Mouse (Mus musculus) heart, embryonic 13.5 days (tissue): ENCODE data around the gene Mfsd10. TPM values are rescaled to one million over a fixed set of nuclear protein-coding genes. Genes with fewer than 3 reads are reported as not detected.

ENCODE experiments used
- ATAC-seq: fragments of 200-750 bp; cut with Nextera tagmentation; 2 replicates; pipeline ENCODE4 v1.8.0; 2017; ENCODE audit warnings: moderate TSS enrichment; ENCODE audit not compliant: insufficient number of reproducible peaks, low FRiP score, low TSS enrichment; ENCODE audit errors: extremely low read depth
- H3K27ac ChIP-seq: fragments of 300-500 bp; sonication (generic); replicated peaks from 2 replicates; pipeline ENCODE4 v1.5.1; 2015; ENCODE audit warnings: moderate library complexity, mild to moderate bottlenecking, inconsistent platforms
- H3K27me3 ChIP-seq: fragments of 300-500 bp; sonication (generic); replicated peaks from 2 replicates; pipeline ENCODE4 v1.6.1; 2015; ENCODE audit warnings: mild to moderate bottlenecking, inconsistent platforms
- H3K36me3 ChIP-seq: fragments of 300-500 bp; sonication (generic); 2 replicates; pipeline ENCODE4 v1.6.1; 2015; ENCODE audit warnings: mild to moderate bottlenecking, inconsistent platforms
- H3K4me1 ChIP-seq: fragments of 300-500 bp; sonication (generic); 2 replicates; pipeline ENCODE4 v1.6.1; 2015; ENCODE audit warnings: inconsistent platforms
- H3K4me2 ChIP-seq: fragments of 300-500 bp; sonication (generic); 2 replicates; pipeline ENCODE4 v1.6.1; 2015; ENCODE audit warnings: inconsistent platforms, mild to moderate bottlenecking, moderate library complexity
- H3K4me3 ChIP-seq: fragments of 300-500 bp; sonication (generic); 2 replicates; pipeline ENCODE4 v1.5.1; 2015; ENCODE audit warnings: moderate library complexity, mild to moderate bottlenecking, inconsistent platforms
- H3K9ac ChIP-seq: fragments of 300-500 bp; sonication (generic); 2 replicates; pipeline ENCODE4 v1.6.1; 2015; ENCODE audit warnings: inconsistent platforms, mild to moderate bottlenecking, moderate library complexity
- H3K9me3 ChIP-seq: fragments of 300-500 bp; sonication (generic); 2 replicates; pipeline ENCODE4 v1.6.1; 2016; ENCODE audit warnings: inconsistent platforms
- WGBS: fragments of 180-500 bp; shearing (Covaris S2); methylation state at CpG from one replicate; pipeline ENCODE4 v1.1.7; 2015; ENCODE audit warnings: mixed read lengths; 5-methylcytosine and 5-hydroxymethylcytosine counted together
- polyA plus RNA-seq: library from polyadenylated mRNA; unstranded; fragments of >200 nt; fragmentation: Nextera tagmentation; extraction: Ambion mirVana; gene quantifications from 2 replicates; pipeline ENCODE4 v1.2.1, GENCODE M21; 2015

The Mfsd10 gene
- polyA plus RNA-seq, 1 experiment from 2014 or later: 75.1 TPM

GRCm38 (mm10) chr5:34642932-34643331 is 5.9 kb upstream of the Mfsd10 start:
- H3K9me3 ChIP-seq: no peaks in the 10 kb centered on the region
- H3K4me3 ChIP-seq: no peak overlapping the region
- no peak overlapping the region for H3K4me2 ChIP-seq
- WGBS: 74% methylated on average over 5 of the region's 5 CpGs
- no peak overlapping the region for H3K27ac ChIP-seq
- peaks cover 95% of the 10 kb centered on the region for H3K36me3 ChIP-seq
- peaks cover under 1% of the 10 kb centered on the region; the same call in 1 of the 2 replicates for H3K4me1 ChIP-seq
- no peak for ATAC-seq
- no peaks in the 10 kb centered on the region for H3K27me3 ChIP-seq
- H3K9ac ChIP-seq: no peak overlapping the region

GRCm38 (mm10) chr5:34641991-34642390 is 5.0 kb upstream of the Mfsd10 start:
- no peak for ATAC-seq
- no peaks in the 10 kb centered on the region for H3K27me3 ChIP-seq
- no peak overlapping the region for H3K27ac ChIP-seq
- no peak overlapping the region for H3K9ac ChIP-seq
- H3K36me3 ChIP-seq: peaks cover 89% of the 10 kb centered on the region
- H3K4me1 ChIP-seq: peaks cover 10% of the 10 kb centered on the region
- H3K9me3 ChIP-seq: no peaks in the 10 kb centered on the region
- whole genome bisulfite sequencing: 77% methylated on average over 3 of the region's 3 CpGs
- H3K4me2 ChIP-seq: no peak overlapping the region
- H3K4me3 ChIP-seq: no peak overlapping the region

- Histone ChIP-seq H3K4me2 (peak overlapping the region; percentile 86), H3K27ac (no peak overlapping the region), H3K9ac (peak overlapping the region; percentile 86), H3K4me3 (no peak overlapping the region), H3K4me1 (peaks cover 26% of the 10 kb centered on the region), H3K27me3 (no peaks in the 10 kb centered on the region), H3K36me3 (peaks cover 76% of the 10 kb centered on the region), H3K9me3 (no peaks in the 10 kb centered on the region)
- no peak for ATAC-seq
- 74% methylated on average over 7 of the region's 7 CpGs for WGBS
These were observed 662 bp upstream of the Mfsd10 start for GRCm38 (mm10) chr5:34637591-34638156.

- Histone ChIP-seq H3K9me3 (no peaks in the 10 kb centered on the region), H3K4me3 (peak overlapping the region; percentile 73), H3K4me2 (peak overlapping the region; percentile 86), H3K4me1 (peaks cover 26% of the 10 kb centered on the region), H3K27ac (peak overlapping the region; percentile 86), H3K27me3 (no peaks in the 10 kb centered on the region), H3K9ac (peak overlapping the region; percentile 86), H3K36me3 (peaks cover 81% of the 10 kb centered on the region)
- no peak for ATAC-seq
- 50% methylated on average over 10 of the region's 10 CpGs for WGBS
These were observed 1.3 kb downstream of the Mfsd10 start for GRCm38 (mm10) chr5:34635665-34636192.

GRCm38 (mm10) chr5:34634746-34635400 is 2.1 kb downstream of the Mfsd10 start:
- no peak for ATAC-seq
- Histone ChIP-seq H3K9ac (no peak overlapping the region), H3K4me1 (peaks cover 26% of the 10 kb centered on the region), H3K36me3 (peaks cover 81% of the 10 kb centered on the region), H3K4me3 (no peak overlapping the region), H3K27ac (no peak overlapping the region), H3K27me3 (no peaks in the 10 kb centered on the region), H3K9me3 (no peaks in the 10 kb centered on the region), H3K4me2 (0 out of 2 replicates have a peak overlapping the region, but pooled peaks have one; percentile 86)
- 86% methylated on average over 13 of the region's 13 CpGs for WGBS

GRCm38 (mm10) chr5:34633641-34634040 is 3.4 kb downstream of the Mfsd10 start:
- Histone ChIP-seq H3K9me3 (no peaks in the 10 kb centered on the region), H3K4me2 (no peak overlapping the region), H3K9ac (no peak overlapping the region), H3K36me3 (peaks cover 81% of the 10 kb centered on the region), H3K27me3 (no peaks in the 10 kb centered on the region), H3K4me3 (no peak overlapping the region), H3K27ac (no peak overlapping the region), H3K4me1 (peaks cover 26% of the 10 kb centered on the region)
- ATAC-seq: no peak
- WGBS: 60% methylated on average over 4 of the region's 4 CpGs

GRCm38 (mm10) chr5:34632996-34633395 is 4.0 kb downstream of the Mfsd10 start:
- H3K27ac ChIP-seq: no peak overlapping the region
- H3K27me3 ChIP-seq: no peaks in the 10 kb centered on the region
- no peak overlapping the region for H3K4me3 ChIP-seq
- H3K36me3 ChIP-seq: peaks cover 81% of the 10 kb centered on the region
- no peak for ATAC-seq
- H3K4me1 ChIP-seq: peaks cover 26% of the 10 kb centered on the region
- no peaks in the 10 kb centered on the region for H3K9me3 ChIP-seq
- no peak overlapping the region for H3K9ac ChIP-seq
- no peak overlapping the region for H3K4me2 ChIP-seq
- 82% methylated on average over 2 of the region's 2 CpGs for WGBS

GRCm38 (mm10) chr5:34609966-34610365 is 27.0 kb downstream of the Mfsd10 start:
- H3K4me2 ChIP-seq: no peak overlapping the region
- 89% methylated on average over 4 of the region's 4 CpGs for WGBS
- H3K27me3 ChIP-seq: no peaks in the 10 kb centered on the region
- H3K9me3 ChIP-seq: no peaks in the 10 kb centered on the region
- peaks cover 94% of the 10 kb centered on the region for H3K36me3 ChIP-seq
- no peak overlapping the region for H3K27ac ChIP-seq
- H3K4me1 ChIP-seq: peaks cover 6% of the 10 kb centered on the region
- no peak overlapping the region for H3K4me3 ChIP-seq
- H3K9ac ChIP-seq: no peak overlapping the region
- ATAC-seq: no peak

- Histone ChIP-seq H3K9ac (no peak overlapping the region), H3K4me3 (no peak overlapping the region), H3K27ac (no peak overlapping the region), H3K4me1 (peaks cover 6% of the 10 kb centered on the region), H3K36me3 (peaks cover 90% of the 10 kb centered on the region), H3K27me3 (no peaks in the 10 kb centered on the region), H3K4me2 (no peak overlapping the region), H3K9me3 (no peaks in the 10 kb centered on the region)
- no peak for ATAC-seq
- 47% methylated on average over 3 of the region's 3 CpGs for WGBS
These were observed 28.8 kb downstream of the Mfsd10 start for GRCm38 (mm10) chr5:34608226-34608625.

GRCm38 (mm10) chr5:34607100-34607880 is 29.7 kb downstream of the Mfsd10 start:
- Histone ChIP-seq H3K4me2 (no peak overlapping the region), H3K9me3 (no peaks in the 10 kb centered on the region), H3K4me1 (peaks cover 6% of the 10 kb centered on the region), H3K27ac (no peak overlapping the region), H3K4me3 (no peak overlapping the region), H3K36me3 (peaks cover 92% of the 10 kb centered on the region), H3K27me3 (no peaks in the 10 kb centered on the region), H3K9ac (no peak overlapping the region)
- ATAC-seq: no peak
- WGBS: 80% methylated on average over 8 of the region's 8 CpGs

- Histone ChIP-seq H3K9ac (no peak overlapping the region), H3K4me1 (peaks cover 6% of the 10 kb centered on the region), H3K4me3 (no peak overlapping the region), H3K9me3 (no peaks in the 10 kb centered on the region), H3K4me2 (no peak overlapping the region), H3K27me3 (no peaks in the 10 kb centered on the region), H3K36me3 (peaks cover 87% of the 10 kb centered on the region), H3K27ac (no peak overlapping the region)
- whole genome bisulfite sequencing: 83% methylated on average over 5 of the region's 5 CpGs
- no peak for ATAC-seq
These were observed 32.4 kb downstream of the Mfsd10 start for GRCm38 (mm10) chr5:34604576-34604975.
